Mouse (Mus musculus) 416B (cell line): ENCODE results near the gene Aste1.

Source experiments
- DNase-seq: peaks from one replicate; pipeline ENCODE4 v3.0.0; 2011; ENCODE audit warnings: low read depth

Gene Aste1

GRCm38 (mm10) chr9:105395218-105395627 is at the start of gene Aste1, which contains the start of gene Nek11:
TSS of gene Aste1 (plus strand) at chr9:105395392.
TSS of gene Nek11 (minus strand) at chr9:105395524.
- DNase-seq: peak; percentile 92

- no peak for DNase-seq
Observed at GRCm38 (mm10) chr9:105348242-105349031, 46.8 kb upstream of the Aste1 start.

- DNase-seq: no peak
Observed at GRCm38 (mm10) chr9:105349034-105349433, 46.2 kb upstream of the Aste1 start.

DNA sequence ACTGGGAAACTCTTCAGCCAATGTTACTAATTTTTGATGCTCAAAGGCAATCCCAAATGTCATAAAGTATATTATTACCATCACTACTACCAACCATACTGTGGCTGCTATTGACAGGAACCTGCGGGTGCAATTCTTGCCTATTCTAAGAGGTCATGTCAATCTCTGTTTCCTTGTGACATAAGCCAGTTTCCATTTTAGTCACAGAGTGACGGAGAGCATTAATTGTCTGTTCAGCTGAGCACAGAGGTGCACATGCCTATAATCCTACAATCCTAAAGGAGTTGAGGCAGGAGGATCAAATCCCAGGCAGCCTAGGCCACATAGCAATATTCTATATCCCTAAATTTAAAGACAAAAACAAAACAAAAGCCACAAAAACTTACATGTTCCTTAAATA is 33.0 kb upstream of the Aste1 start:
- DNase-seq: no peak

DNA sequence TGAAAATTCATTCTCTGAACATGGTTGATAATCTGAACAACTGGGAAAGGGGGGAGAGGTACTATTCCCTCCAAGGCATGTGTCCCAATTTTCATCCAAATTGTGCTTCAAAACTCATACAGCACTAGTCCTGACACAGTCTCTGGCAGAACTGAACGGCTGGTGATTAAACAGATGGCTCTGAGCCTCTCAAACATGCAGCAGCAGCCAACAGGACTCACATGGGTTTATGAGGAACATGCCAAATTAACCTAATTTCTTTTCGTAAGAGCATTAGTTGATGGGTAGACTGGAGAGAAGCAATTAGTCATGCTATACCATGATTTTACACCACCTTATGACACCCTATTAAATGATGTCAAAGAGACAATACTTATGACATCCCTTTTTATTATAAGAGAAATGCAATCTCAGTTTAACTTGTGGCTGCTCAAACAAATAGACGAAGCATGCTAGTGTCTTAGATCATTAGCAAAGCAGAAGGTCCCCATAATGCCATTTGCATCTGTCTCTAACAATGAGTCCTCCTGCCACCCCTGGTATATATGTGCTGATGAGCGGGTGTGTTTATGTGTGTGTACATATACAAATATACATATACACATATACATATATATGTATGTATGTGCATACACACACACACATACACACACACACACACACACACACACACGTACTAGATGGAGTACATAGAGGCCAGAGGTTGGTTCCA is 31.5 kb upstream of the Aste1 start:
- no peak for DNase-seq

DNA sequence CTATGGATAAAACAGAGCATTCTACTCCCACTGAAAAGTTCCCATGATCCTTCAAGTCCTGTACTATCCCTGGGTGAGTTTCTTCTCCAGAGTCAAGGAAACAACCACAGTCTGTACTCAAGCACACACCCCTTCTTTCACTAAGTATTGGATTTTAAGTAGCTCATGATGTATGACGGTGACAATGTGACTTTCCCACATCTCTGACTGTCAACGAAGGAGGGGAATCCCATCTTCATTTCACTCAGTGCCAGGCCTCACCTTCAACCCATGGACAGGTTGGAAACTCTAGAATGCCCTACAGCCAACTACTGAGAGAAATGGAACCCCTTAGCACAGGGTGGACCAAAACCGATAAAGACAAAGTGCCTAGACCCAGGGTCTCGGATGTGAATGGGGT is 29.0 kb upstream of the Aste1 start:
- DNase-seq: no peak

GRCm38 (mm10) chr9:105368605-105369004 is 26.6 kb upstream of the Aste1 start:
- no peak for DNase-seq

- DNase-seq: no peak
Observed at GRCm38 (mm10) chr9:105374361-105374760, 20.8 kb upstream of the Aste1 start.

GRCm38 (mm10) chr9:105376411-105376810 is 18.8 kb upstream of the Aste1 start:
- DNase-seq: no peak

DNA sequence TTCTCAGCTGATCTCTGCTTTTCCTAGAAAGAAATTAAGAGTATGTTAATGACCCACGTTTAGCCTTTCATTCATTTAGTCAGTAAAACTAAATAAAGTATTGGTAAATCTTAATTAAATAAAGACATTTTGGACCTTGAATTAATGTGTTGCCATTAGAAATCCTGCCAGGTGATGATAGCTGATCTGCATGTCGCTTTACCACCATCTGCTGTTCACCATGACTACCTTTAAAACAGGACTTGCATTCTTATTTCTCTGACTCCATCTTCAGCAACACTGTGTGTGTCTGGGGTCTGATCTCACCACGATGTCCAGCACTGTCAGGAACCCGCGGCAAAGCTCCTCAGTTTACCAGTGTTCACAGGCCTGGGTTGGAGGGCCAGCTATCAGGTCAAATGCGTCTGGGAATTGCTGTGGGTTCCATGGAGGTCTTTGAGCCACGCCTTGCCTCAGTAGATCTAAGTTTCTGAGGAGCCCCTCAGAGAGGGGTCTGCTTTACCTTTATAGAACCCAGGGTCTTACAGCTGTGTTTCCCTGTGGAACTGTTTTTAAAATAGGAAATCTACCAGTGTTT is 18.1 kb upstream of the Aste1 start:
- DNase-seq: no peak

- DNase-seq: no peak
Observed at GRCm38 (mm10) chr9:105377622-105378021, 17.6 kb upstream of the Aste1 start.

DNA sequence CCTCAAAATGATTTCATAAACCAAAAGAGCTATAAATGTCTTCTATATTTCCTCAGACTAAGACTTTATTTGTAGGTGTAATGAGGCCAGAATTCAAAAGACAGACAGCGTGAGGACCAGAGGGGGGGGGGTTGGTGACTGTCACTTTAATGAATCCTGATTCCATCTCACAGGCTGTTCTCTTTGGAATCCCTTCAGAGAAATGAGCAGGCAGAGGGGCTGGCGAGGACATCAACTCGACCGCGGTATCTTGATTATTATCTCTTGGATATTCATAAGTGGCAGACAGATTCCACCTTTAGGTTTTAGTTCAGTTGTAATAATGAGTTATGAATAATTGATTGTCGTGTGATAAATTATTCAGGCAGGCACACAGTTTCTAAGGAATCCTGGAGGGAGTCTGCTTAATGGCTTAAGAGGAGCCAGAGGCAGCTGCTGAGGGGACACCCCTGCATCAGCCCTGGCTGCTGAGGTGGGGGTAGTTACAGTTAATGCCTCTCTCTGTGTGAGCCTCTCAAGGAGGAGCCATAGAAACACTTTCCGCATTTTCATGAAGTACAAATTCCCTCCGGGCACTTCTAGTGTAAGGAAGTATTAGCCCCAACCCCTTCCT is 15.6 kb upstream of the Aste1 start:
- DNase-seq: no peak

DNA sequence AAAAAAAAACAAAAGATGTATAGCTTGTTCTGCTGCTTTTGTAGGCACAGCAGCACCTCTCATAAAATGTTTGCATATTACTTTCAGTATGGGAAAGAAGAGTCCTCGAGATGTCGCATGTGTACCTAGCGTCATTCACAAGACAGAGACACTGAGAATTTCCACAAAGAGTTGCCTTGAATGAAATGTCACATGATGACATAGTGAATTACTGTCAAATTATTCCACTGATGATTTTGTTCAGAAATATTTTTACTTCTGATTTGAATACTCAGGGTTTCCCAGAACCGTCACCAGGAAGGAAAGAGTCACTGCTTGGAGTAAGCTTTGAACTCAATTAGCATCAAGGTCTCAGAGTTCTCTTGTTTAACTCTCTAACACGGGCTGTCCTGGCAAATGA is 7.8 kb upstream of the Aste1 start:
- DNase-seq: no peak

GRCm38 (mm10) chr9:105389289-105389688 is 5.9 kb upstream of the Aste1 start:
- DNase-seq: peak; percentile 55

- DNase-seq: no peak
Observed at GRCm38 (mm10) chr9:105390616-105391015, 4.6 kb upstream of the Aste1 start.

DNA sequence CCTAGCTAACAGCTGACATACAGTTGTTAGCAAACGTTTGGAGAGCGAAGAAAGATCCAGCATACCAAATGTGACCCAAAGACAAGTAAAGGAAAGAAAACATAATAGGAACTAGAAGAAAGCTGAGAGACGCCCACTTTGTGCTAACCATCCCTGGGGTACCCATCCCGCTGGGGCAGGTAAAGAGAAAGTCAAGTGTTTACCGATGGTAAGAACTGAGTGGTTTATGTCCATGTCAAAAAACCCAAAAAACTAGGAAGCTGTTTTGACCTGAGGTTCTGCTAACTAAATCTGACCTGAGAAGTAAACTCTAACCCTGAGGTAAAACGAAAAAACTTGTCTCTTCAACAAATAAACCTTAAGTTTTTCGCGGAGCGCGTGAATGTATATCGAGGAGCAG is 472 bp upstream of the Aste1 start:
- no peak for DNase-seq

DNA sequence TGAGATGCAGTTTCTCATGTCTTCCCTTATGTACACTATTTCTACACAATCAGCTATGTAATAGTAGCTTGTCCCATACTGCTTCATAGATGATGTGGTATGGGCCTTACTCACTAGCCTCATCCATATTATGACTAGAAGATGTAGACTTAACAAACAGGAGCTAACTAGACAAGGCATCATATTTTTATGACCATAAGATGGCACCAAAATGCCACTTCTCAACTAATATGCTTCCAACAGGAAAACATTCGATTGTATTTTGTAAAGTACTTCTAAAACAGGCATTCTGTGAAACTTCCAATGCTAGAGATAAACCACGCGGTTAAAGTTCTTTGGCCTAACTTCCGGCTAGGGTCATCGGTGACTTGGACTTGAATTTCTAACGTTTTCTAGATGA is 13.4 kb downstream of the Aste1 start:
- peak; percentile 44 for DNase-seq

DNA sequence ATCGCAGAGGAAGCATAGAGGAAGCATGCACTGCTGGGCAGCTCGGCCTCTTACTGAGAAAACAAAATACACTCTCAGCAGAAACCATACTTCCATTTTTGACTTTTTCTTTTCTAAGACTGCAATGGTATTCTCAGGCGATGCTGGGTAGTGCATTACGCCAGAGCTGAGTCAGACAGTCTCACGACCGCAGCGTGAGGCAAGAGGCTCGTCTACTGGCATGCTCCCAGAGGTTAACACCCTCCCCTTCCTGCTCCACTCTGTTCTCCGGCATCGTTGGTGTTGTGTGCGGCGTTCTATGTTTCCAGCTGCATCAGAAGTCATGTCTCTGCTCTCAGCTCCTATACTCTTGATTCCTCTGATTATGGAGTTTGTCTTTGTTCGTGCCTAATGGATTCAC is 63.8 kb downstream of the Aste1 start:
- DNase-seq: peak; percentile 83

DNA sequence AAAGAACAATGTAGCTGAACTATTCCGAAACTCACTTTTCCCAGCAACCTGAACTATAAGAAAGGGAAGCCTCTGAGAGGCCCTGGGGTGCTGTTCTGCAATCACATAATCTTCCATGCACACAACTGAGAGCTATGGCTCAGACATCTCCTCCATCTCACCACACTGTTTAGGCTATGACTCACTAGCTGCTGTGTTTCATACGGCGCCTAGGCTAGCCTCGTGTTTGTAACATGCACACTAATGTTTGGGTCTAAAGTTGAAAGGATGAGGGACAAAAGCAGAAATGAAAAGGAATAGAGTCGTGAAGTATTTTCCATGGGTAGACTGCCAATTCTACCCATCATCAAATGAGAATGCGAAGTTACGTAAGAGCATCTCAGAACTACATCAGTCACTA is 66.3 kb downstream of the Aste1 start:
- DNase-seq: peak; percentile 63
